Mouse (Mus musculus) liver, embryonic 11.5 days (tissue): ENCODE measurements around the gene Zwilch. TPM values are rescaled to one million over a fixed set of nuclear protein-coding genes. Genes with fewer than 3 reads are reported as not detected.
"Not testable (repeated sequence)": the region's sequence is repeated elsewhere in the genome, so short reads cannot be mapped to it uniquely, and the experiment has no call there.

ENCODE experiments used
- ATAC-seq: fragments of 200-750 bp; cut with Nextera tagmentation; replicated peaks from 2 replicates; pipeline ENCODE4 v1.8.0; 2017; ENCODE audit warnings: moderate number of reproducible peaks, mild to moderate bottlenecking, moderate TSS enrichment, moderate library complexity; ENCODE audit not compliant: low FRiP score
- DNase-seq: peaks from one replicate; pipeline ENCODE4 v3.0.0-alpha.2; 2017; ENCODE audit warnings: low spot score
- H3K27ac ChIP-seq: fragments of 300-500 bp; sonication (generic); 2 replicates; pipeline ENCODE4 v1.5.1; 2014; ENCODE audit warnings: mild to moderate bottlenecking, low read depth, low read length, control low read depth
- H3K27me3 ChIP-seq: fragments of 300-500 bp; sonication (generic); replicated peaks from 2 replicates; pipeline ENCODE4 v1.6.1; 2014; ENCODE audit warnings: low read length, mixed read lengths; ENCODE audit not compliant: control insufficient read depth, insufficient read depth
- H3K36me3 ChIP-seq: fragments of 300-500 bp; sonication (generic); 2 replicates; pipeline ENCODE4 v1.6.1; 2014; ENCODE audit warnings: mild to moderate bottlenecking, low read length, moderate library complexity, mixed read lengths; ENCODE audit not compliant: control insufficient read depth, insufficient read depth
- H3K4me1 ChIP-seq: fragments of 300-500 bp; sonication (generic); replicated peaks from 2 replicates; pipeline ENCODE4 v1.6.1; 2014; ENCODE audit warnings: low read length, mixed read lengths; ENCODE audit not compliant: control insufficient read depth, insufficient read depth
- H3K4me2 ChIP-seq: fragments of 300-500 bp; sonication (generic); 2 replicates; pipeline ENCODE4 v1.6.1; 2014; ENCODE audit warnings: mild to moderate bottlenecking, control low read depth, moderate library complexity
- H3K4me3 ChIP-seq: fragments of 300-500 bp; sonication (generic); 2 replicates; pipeline ENCODE4 v1.5.1; 2014; ENCODE audit warnings: low read depth, low read length, control low read depth
- H3K9ac ChIP-seq: fragments of 300-500 bp; sonication (generic); 2 replicates; pipeline ENCODE4 v1.6.1; 2014; ENCODE audit warnings: low read depth, low read length, control low read depth
- H3K9me3 ChIP-seq: fragments of 300-500 bp; sonication (generic); 2 replicates; pipeline ENCODE4 v1.6.1; 2016; ENCODE audit warnings: low read length, inconsistent platforms, mixed read lengths; ENCODE audit not compliant: control insufficient read depth
- WGBS: fragments of 180-500 bp; shearing (Covaris S2); extraction: QIAGEN DNeasy Blood & Tissue Kit; methylation state at CpG from one replicate; pipeline ENCODE4 v1.1.7; 2014; 5-methylcytosine and 5-hydroxymethylcytosine counted together
- polyA plus RNA-seq: library from polyadenylated mRNA; unstranded; fragments of >200 nt; fragmentation: Nextera tagmentation; extraction: Ambion mirVana; gene quantifications from 2 replicates; pipeline ENCODE4 v1.2.1, GENCODE M21; 2014

Gene Zwilch
- polyA plus RNA-seq, 1 experiment from 2014 or later: 47.1 TPM

DNA sequence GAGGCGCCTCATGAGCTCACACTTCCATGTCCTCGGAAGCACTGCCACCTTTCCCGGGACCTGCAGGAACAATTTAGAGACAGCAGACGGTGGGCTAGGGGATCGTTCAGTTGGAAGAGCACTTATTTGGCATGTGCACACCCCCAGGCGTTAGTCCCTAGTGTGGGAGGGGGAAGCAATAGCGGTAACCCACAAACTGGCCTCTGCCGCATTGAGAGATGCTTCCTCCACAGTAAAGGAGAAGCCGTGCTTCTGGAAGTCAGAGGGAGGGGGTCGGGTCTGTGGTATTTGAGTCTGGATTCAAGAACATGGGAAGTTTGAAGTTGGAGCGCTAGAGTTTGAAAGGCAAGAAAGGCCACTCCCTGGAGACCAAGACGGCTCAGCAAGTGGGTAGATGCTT is 46.8 kb downstream of the Zwilch start:
- H3K4me2 ChIP-seq: no peak overlapping the region
- H3K27ac ChIP-seq: no peak overlapping the region
- no peak for DNase-seq
- H3K4me1 ChIP-seq: no peaks in the 10 kb centered on the region
- no peak overlapping the region for H3K9ac ChIP-seq
- no peaks in the 10 kb centered on the region for H3K27me3 ChIP-seq
- no peaks in the 10 kb centered on the region for H3K9me3 ChIP-seq
- ATAC-seq: no peak
- WGBS: 55% methylated on average over 12 of the region's 12 CpGs
- no peak overlapping the region for H3K4me3 ChIP-seq
- H3K36me3 ChIP-seq: no peaks in the 10 kb centered on the region

GRCm38 (mm10) chr9:64125307-64125706 is 47.6 kb downstream of the Zwilch start:
- Histone ChIP-seq H3K4me2 (no peak overlapping the region), H3K4me1 (no peaks in the 10 kb centered on the region), H3K9ac (no peak overlapping the region), H3K9me3 (no peaks in the 10 kb centered on the region), H3K36me3 (no peaks in the 10 kb centered on the region), H3K27ac (no peak overlapping the region), H3K4me3 (no peak overlapping the region), H3K27me3 (no peaks in the 10 kb centered on the region)
- WGBS: 64% methylated on average over 3 of the region's 3 CpGs
- no peak for ATAC-seq
- DNase-seq: no peak

DNA sequence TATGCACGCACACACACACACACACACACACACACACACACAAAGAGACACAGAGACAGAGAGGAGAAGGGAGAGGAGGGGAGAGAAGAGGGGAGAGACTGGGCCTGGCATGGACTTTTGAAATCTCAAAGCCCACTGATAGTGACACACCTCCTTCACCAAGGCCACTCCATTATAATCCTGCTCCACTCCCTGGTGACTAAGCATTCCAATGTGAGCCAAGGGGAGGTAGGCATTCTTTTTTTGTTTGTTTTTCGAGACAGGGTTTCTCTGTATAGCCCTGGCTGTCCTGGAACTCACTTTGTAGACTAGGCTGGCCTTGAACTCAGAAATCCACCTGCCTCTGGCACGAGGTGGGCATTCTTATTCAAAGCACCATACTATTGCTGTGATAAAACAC is 48.1 kb downstream of the Zwilch start:
- not testable (repeated sequence) for H3K27ac ChIP-seq, H3K9me3 ChIP-seq, H3K4me1 ChIP-seq, DNase-seq, H3K36me3 ChIP-seq, H3K9ac ChIP-seq, ATAC-seq, H3K27me3 ChIP-seq, H3K4me2 ChIP-seq, H3K4me3 ChIP-seq
- 64% methylated on average over 3 of the region's 3 CpGs for WGBS

- ATAC-seq (no peak), DNase-seq (no peak)
- H3K9ac ChIP-seq: no peak overlapping the region
- no peak overlapping the region for H3K4me3 ChIP-seq
- H3K4me2 ChIP-seq: no peak overlapping the region
- no peak overlapping the region for H3K27ac ChIP-seq
- no peaks in the 10 kb centered on the region for H3K27me3 ChIP-seq
- WGBS: 82% methylated on average over 10 of the region's 10 CpGs
- no peaks in the 10 kb centered on the region for H3K9me3 ChIP-seq
- H3K36me3 ChIP-seq: no peaks in the 10 kb centered on the region
- H3K4me1 ChIP-seq: no peaks in the 10 kb centered on the region
Measured at GRCm38 (mm10) chr9:64122601-64123000, 50.3 kb downstream of the Zwilch start.

DNA sequence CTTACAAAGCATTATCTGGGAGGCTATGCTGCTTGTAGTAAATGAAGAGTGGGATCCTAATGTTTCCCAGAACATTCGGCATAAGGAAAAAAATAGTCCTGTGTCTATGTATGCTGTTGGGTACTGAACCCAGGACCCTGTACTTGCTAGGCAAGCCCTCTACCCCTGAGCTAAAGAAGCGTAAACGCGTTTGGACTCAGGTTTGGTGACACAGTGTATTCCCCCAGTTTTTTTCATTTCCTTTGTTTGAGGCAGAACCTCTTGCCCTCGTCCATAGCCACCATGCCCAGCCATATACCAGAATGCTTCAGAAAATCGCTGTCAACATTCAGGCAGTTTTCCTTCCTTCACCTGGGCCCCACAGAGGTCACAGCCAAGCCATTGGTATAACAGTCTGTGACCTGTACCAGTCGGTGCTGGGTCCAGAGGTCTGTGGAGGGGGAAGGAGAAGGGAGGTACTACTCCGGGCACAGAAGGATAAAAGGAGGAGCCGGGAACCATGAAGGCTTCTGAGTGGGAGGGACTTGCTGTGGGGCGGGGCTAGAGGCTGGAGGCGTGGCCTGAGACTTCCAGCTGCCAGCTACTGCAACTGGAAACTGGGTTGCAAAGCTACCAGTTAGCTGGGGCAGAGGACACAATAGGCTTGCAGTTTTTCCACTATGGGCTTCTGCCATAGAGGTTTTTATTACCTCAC is 52.2 kb downstream of the Zwilch start:
- WGBS: 28% methylated on average over 11 of the region's 11 CpGs
- no peaks in the 10 kb centered on the region for H3K27me3 ChIP-seq
- no peaks in the 10 kb centered on the region for H3K36me3 ChIP-seq
- ATAC-seq (peak; percentile 61), DNase-seq (peak; percentile 75)
- no peaks in the 10 kb centered on the region for H3K9me3 ChIP-seq
- H3K27ac ChIP-seq: no peak overlapping the region
- no peak overlapping the region for H3K9ac ChIP-seq
- peak overlapping the region; percentile 2; the same call in 1 of the 2 replicates for H3K4me3 ChIP-seq
- H3K4me2 ChIP-seq: peak overlapping the region; percentile 27
- H3K4me1 ChIP-seq: no peaks in the 10 kb centered on the region

GRCm38 (mm10) chr9:64119898-64120297 is 53.0 kb downstream of the Zwilch start:
- Histone ChIP-seq H3K9me3 (no peaks in the 10 kb centered on the region), H3K27ac (no peak overlapping the region), H3K4me1 (no peaks in the 10 kb centered on the region), H3K4me3 (no peak overlapping the region), H3K27me3 (no peaks in the 10 kb centered on the region), H3K36me3 (no peaks in the 10 kb centered on the region), H3K9ac (no peak overlapping the region), H3K4me2 (no peak overlapping the region)
- ATAC-seq (peak; percentile 49; the same call in 1 of the 2 replicates), DNase-seq (peak; percentile 77)
- 20% methylated on average over 8 of the region's 8 CpGs for WGBS

- Histone ChIP-seq H3K4me2 (no peak within 1 kb of the TSS), H3K4me1 (no peaks in the 10 kb centered on the region), H3K4me3 (no peak within 1 kb of the TSS), H3K36me3 (no peaks in the 10 kb centered on the region), H3K27me3 (no peaks in the 10 kb centered on the region), H3K27ac (no peak within 1 kb of the TSS), H3K9ac (no peak within 1 kb of the TSS), H3K9me3 (no peaks in the 10 kb centered on the region)
- DNase-seq: no peak
- no peak for ATAC-seq
- WGBS: 88% methylated on average over 3 of the region's 3 CpGs
Measured at GRCm38 (mm10) chr9:64116876-64117275, 56.0 kb downstream of the Zwilch start, which contains the start of gene Lctl. Gene Lctl (plus strand): TSS chr9:64117147.

GRCm38 (mm10) chr9:64115756-64116155 is 57.1 kb downstream of the Zwilch start:
- Histone ChIP-seq H3K4me3 (no peak overlapping the region), H3K4me2 (no peak overlapping the region), H3K9ac (no peak overlapping the region), H3K27ac (no peak overlapping the region), H3K36me3 (no peaks in the 10 kb centered on the region), H3K4me1 (no peaks in the 10 kb centered on the region), H3K27me3 (no peaks in the 10 kb centered on the region), H3K9me3 (no peaks in the 10 kb centered on the region)
- DNase-seq (no peak), ATAC-seq (no peak)
- WGBS: 60% methylated on average over 6 of the region's 6 CpGs

DNA sequence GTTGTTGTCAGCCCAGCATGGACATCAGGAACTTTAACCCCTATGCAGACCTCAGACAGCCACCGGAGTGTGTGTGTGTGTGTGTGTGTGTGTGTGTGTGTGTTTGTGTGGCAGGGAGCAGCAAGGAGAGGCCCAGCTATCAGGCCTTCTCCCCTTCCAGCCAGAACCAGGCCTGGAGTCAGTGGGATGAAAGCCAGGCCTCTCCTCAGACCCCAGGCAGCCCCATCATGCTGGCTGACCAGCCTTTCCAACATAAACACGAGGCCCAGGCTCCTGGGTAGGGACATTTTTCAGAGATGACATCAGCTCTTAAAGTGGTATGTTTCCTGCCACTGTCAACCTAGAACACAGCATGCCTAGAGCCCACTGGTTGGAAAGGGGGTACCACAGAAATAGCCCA is 58.3 kb downstream of the Zwilch start:
- 29% methylated on average over 2 of the region's 2 CpGs for WGBS

More for the DNA sequence above, 58.3 kb downstream of the Zwilch start:
- Histone ChIP-seq H3K9ac (no peak overlapping the region), H3K4me2 (no peak overlapping the region), H3K4me1 (no peaks in the 10 kb centered on the region), H3K9me3 (no peaks in the 10 kb centered on the region), H3K4me3 (no peak overlapping the region), H3K36me3 (no peaks in the 10 kb centered on the region), H3K27me3 (no peaks in the 10 kb centered on the region), H3K27ac (no peak overlapping the region)
- DNase-seq (no peak), ATAC-seq (no peak)
